In genomic region chr10:67107017-67107761, GRCm38 (mm10) we compare ENCODE assay signal across 12 mouse cellular contexts. TPM values are rescaled to one million over a fixed set of nuclear protein-coding genes. Genes with fewer than 3 reads are reported as not detected.
DNase-seq lines count a peak whose midpoint lies in the region; TF ChIP-seq lines count a peak whose summit lies in the region.
"Had no signal": no experiment of that assay in that cellular context is flagged by ENCODE, and none has a peak within 500 bp of the region (broad histone marks: within the 10 kb centered on the region; RNA-seq: fewer than 3 reads in every experiment).

No protein-coding gene starts in this region.

- H3K9me3 ChIP-seq in E14TG2a.4 (ENCODE audit: low read length) = no peaks in the 10 kb centered on the region
- H3K9me3 ChIP-seq: embryonic facial prominence, embryonic 12.5 days had no signal

- peaks cover 49% of the 10 kb centered on the region for H3K4me1 ChIP-seq in kidney, adult 2 months (ENCODE audit: control insufficient read depth, insufficient read depth, low read length)
- H3K4me1 ChIP-seq in E14TG2a.4 (replicated peaks; ENCODE audit: low read depth, low read length) = peaks cover 100% of the 10 kb centered on the region

- no peaks in the 10 kb centered on the region for H3K27me3 ChIP-seq in kidney, adult 2 months (replicated peaks; ENCODE audit: control insufficient read depth, insufficient read depth, low read length)
- H3K27me3 ChIP-seq in E14TG2a.4 (ENCODE audit: insufficient read depth, low read length) = no peaks in the 10 kb centered on the region
- H3K27me3 ChIP-seq: embryonic facial prominence, embryonic 12.5 days had no signal

- DNase-seq in cerebellum, adult 9-11 months = peak; percentile 61
- no peak for DNase-seq in cerebellum, postnatal 4 days (ENCODE audit: low spot score in 2 of 2)
- DNase-seq in kidney, adult 2 months = peak; percentile 64
- no peak for DNase-seq in kidney, adult 8-10 months
- DNase-seq in fat pad, adult 2 months (ENCODE audit: extremely low read depth, low read depth, low spot score) = peak; percentile 98
- DNase-seq in left cerebral cortex, postnatal 10 days (ENCODE audit: extremely low spot score in 1 of 2, low spot score in 2 of 2) = no peak
- DNase-seq in frontal cortex, postnatal 36 days (ENCODE audit: low spot score in 2 of 2) = no peak
- DNase-seq: B cell, adult 2 months; gastrocnemius, postnatal 10 days; heart, postnatal 4 days had no signal

- H3K4me3 ChIP-seq in kidney, adult 2 months (ENCODE audit: insufficient read depth, low read depth, low read length) = no peak overlapping the region
- peak overlapping the region; percentile 72 for H3K4me3 ChIP-seq in E14TG2a.4 (replicated peaks; ENCODE audit: low read length)
- H3K4me3 ChIP-seq: embryonic facial prominence, embryonic 12.5 days had no signal

- TF ChIP-seq CTCF in kidney, adult 2 months (conservative IDR thresholded peaks at IDR 0.05; ENCODE audit: insufficient read depth, insufficient read length, low read depth, low read length) = no peak
- no peak for TF ChIP-seq CTCF in E14TG2a.4 (conservative IDR thresholded peaks at IDR 0.05; ENCODE audit: low read length)

- no peak for TF ChIP-seq POLR2A in kidney, adult 2 months (IDR thresholded peaks at IDR 0.05; ENCODE audit: low read depth, low read length)

- no peaks in the 10 kb centered on the region for H3K36me3 ChIP-seq in kidney, adult 2 months (ENCODE audit: control insufficient read depth, insufficient read depth, low read length)
- H3K36me3 ChIP-seq in E14TG2a.4 (ENCODE audit: insufficient read depth, low read length) = peaks cover 80% of the 10 kb centered on the region
- H3K36me3 ChIP-seq: embryonic facial prominence, embryonic 12.5 days had no signal

- WGBS in kidney, adult 2 months = 33% methylated on average over 9 of the region's 9 CpGs

- intact Hi-C loops in left cerebral cortex, postnatal 10 days (cut with DNase I) = no loop called here

- H3K27ac ChIP-seq in kidney, adult 2 months (ENCODE audit: insufficient read depth, low read depth, low read length) = peak overlapping the region; percentile 45; the same call in 1 of the 2 replicates
- H3K27ac ChIP-seq: embryonic facial prominence, embryonic 12.5 days had no signal

RNA-seq across cellular contexts. Expression of gene Reep3, which starts 10.4 kb away (rescaled TPM):
- 22.2 and 26.0 TPM in 2 replicates for polyA plus RNA-seq in kidney, adult 2 months (2012; rRNA removed)
- 10 to 100 TPM; 24.9 to 25.1 TPM for total RNA-seq in left cerebral cortex, postnatal 10 days (2021)

RNA-seq across cellular contexts. Expression of gene Jmjd1c, which starts 11.3 kb away (rescaled TPM):
- polyA plus RNA-seq in kidney, adult 2 months (2012; rRNA removed) = 9.4 and 10.0 TPM in 2 replicates
- total RNA-seq in left cerebral cortex, postnatal 10 days (2021) = 10 to 100 TPM; 93.9 to 94.3 TPM

Comparison
In these comparisons a context has a peak if more than half of its experiments do, and no peak if none do; other contexts are left out.
1. DNase-seq: peak in cerebellum, adult 9-11 months (single experiment), kidney, adult 2 months (single experiment) and fat pad, adult 2 months (single experiment); none in cerebellum, postnatal 4 days (0 of 2), kidney, adult 8-10 months (0 of 2), left cerebral cortex, postnatal 10 days (0 of 2) and frontal cortex, postnatal 36 days (0 of 2).